Mouse (Mus musculus): ENCODE measurements at regions not wholly inside any gene's neighbourhood (a gene's known extent, or its start where the extent isn't known, plus 50 kb on each side); places are given as distances from the start of the nearest gene placed in this dataset.

DNA sequence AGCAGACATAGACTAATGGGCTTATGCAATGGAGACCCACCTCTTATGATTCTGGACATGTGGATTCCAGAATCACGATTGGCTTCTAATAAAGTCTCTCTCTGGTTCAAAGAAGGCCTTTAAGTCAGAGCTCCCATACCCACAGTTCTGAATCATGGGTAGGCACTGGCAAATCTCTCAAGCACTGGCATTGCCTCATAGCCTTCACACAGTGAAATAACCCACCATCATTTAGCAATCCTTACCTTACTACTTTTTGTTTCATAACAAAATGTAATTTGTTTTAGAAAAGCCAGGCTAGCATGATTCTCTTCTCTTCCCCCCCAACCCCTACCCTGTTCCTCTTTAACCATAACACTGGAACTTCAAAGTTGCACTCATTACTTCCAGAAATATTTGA, 236.3 kb upstream of the Trib2 start:
- 47% methylated on average over 1 of the region's 1 CpGs for whole genome bisulfite sequencing
- Histone ChIP-seq H3K27me3 (ENCODE audit: control insufficient read depth, insufficient read depth, low read length) (no peaks in the 10 kb centered on the region), H3K4me3 (ENCODE audit: control insufficient read depth in 1 of 2, insufficient read depth in 1 of 2, low read depth in 1 of 2, low read length in 2 of 2) (no peak overlapping the region), H3K27ac (replicated peaks in 1 of 2; ENCODE audit: control insufficient read depth in 1 of 2, insufficient read depth in 1 of 2, low read depth in 2 of 2, low read length in 2 of 2) (no peak overlapping the region), H3K4me2 (ENCODE audit: low read length) (no peak overlapping the region), H3K4me1 (ENCODE audit: control insufficient read depth in 2 of 2, insufficient read depth in 2 of 2, low read length in 2 of 2) (0 out of 4 replicates have a peak, but pooled peaks cover 0 to 4% of the 10 kb centered on the region in 2 experiments), H3K9ac (ENCODE audit: low read length) (no peak overlapping the region), H3K9me3 (ENCODE audit: control insufficient read depth, low read length) (no peaks in the 10 kb centered on the region), H3K36me3 (ENCODE audit: control insufficient read depth, insufficient read depth, low read length) (no peaks in the 10 kb centered on the region)
- ATAC-seq (ENCODE audit: insufficient number of reproducible peaks, insufficient read depth, low FRiP score, low read depth) = no peak

DNA sequence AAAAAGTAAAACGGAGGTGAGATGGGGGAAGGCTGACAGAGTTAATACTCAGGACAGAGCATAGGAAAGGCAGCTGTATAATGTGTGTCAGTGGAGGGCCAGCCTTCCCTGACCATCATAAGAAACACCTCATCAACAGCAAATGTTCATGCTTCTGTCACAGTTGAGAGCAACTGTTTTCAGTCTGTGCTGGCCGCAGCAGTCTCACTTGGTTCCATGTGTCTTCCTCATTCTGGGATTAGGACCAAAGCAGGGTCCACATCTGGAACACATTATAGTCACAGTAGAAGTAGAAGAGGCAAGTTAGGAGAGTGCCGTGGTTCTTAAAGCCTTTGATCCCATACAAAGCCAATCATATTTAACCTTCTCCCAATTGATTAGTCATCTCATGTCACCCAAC, 235.6 kb upstream of the Trib2 start:
- no peak overlapping the region for H3K4me2 ChIP-seq (ENCODE audit: low read length)
- no peaks in the 10 kb centered on the region for H3K36me3 ChIP-seq (ENCODE audit: control insufficient read depth, insufficient read depth, low read length)
- H3K27ac ChIP-seq (replicated peaks in 1 of 2; ENCODE audit: control insufficient read depth in 1 of 2, insufficient read depth in 1 of 2, low read depth in 2 of 2, low read length in 2 of 2) = no peak overlapping the region
- ATAC-seq (ENCODE audit: insufficient number of reproducible peaks, insufficient read depth, low FRiP score, low read depth) = no peak
- no peaks in the 10 kb centered on the region for H3K9me3 ChIP-seq (ENCODE audit: control insufficient read depth, low read length)
- 89% methylated on average over 3 of the region's 3 CpGs for WGBS
- no peaks in the 10 kb centered on the region for H3K27me3 ChIP-seq (ENCODE audit: control insufficient read depth, insufficient read depth, low read length)
- no peak overlapping the region for H3K4me3 ChIP-seq (ENCODE audit: control insufficient read depth in 1 of 2, insufficient read depth in 1 of 2, low read depth in 1 of 2, low read length in 2 of 2)
- H3K9ac ChIP-seq (ENCODE audit: low read length) = no peak overlapping the region
- 0 out of 4 replicates have a peak, but pooled peaks cover 0 to 4% of the 10 kb centered on the region in 2 experiments for H3K4me1 ChIP-seq (ENCODE audit: control insufficient read depth in 2 of 2, insufficient read depth in 2 of 2, low read length in 2 of 2)

DNA sequence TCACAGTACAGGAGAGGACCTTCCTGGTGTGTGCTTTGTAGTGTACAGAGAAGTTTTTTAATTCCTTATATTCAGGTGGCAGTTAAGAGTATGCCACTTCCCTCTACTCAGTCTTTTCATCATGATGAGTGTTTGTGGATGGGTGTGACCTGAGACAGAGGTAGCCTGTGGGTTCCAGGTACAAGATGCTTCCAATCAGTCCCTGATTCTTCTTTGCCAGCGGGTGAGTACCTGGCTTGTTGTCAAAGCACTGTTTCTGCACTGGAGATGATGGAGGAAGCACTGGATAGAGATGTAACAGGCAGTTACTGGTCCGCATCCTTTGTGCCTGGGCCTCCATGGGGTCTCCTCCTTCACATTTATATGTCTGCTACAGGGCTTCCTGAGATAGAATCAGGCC, 234.7 kb upstream of the Trib2 start:
- no peak overlapping the region for H3K27ac ChIP-seq (replicated peaks in 1 of 2; ENCODE audit: control insufficient read depth in 1 of 2, insufficient read depth in 1 of 2, low read depth in 2 of 2, low read length in 2 of 2)
- H3K4me1 ChIP-seq (ENCODE audit: control insufficient read depth in 2 of 2, insufficient read depth in 2 of 2, low read length in 2 of 2) = peaks cover 0 to 4% of the 10 kb centered on the region in 2 experiments; a peak in 1 of 4 replicates
- H3K9me3 ChIP-seq (ENCODE audit: control insufficient read depth, low read length) = no peaks in the 10 kb centered on the region
- no peaks in the 10 kb centered on the region for H3K36me3 ChIP-seq (ENCODE audit: control insufficient read depth, insufficient read depth, low read length)
- WGBS = 85% methylated on average over 2 of the region's 2 CpGs
- no peaks in the 10 kb centered on the region for H3K27me3 ChIP-seq (ENCODE audit: control insufficient read depth, insufficient read depth, low read length)
- no peak for ATAC-seq (ENCODE audit: insufficient number of reproducible peaks, insufficient read depth, low FRiP score, low read depth)
- H3K9ac ChIP-seq (ENCODE audit: low read length) = no peak overlapping the region
- no peak overlapping the region for H3K4me3 ChIP-seq (ENCODE audit: control insufficient read depth in 1 of 2, insufficient read depth in 1 of 2, low read depth in 1 of 2, low read length in 2 of 2)
- no peak overlapping the region for H3K4me2 ChIP-seq (ENCODE audit: low read length)

DNA sequence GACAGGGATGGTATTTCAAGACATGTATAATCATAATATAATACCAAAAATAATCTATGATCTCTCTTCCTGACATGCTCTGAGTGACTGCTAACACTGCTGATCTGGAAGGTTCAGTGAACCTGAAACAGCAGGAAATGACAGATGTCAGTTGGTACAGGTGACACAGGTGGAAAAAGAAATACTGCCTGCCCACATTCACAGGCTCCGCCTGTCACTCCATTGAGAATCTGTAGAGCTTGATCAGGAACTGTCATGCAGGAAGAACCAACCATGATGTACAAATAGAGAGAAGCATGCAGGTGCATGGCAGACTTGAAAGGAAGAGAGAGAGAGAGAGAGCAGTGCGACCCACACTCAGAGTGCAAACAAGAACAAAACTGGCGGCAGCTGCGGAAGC, 232.8 kb upstream of the Trib2 start:
- Histone ChIP-seq H3K4me3 (ENCODE audit: control insufficient read depth in 1 of 2, insufficient read depth in 1 of 2, low read depth in 1 of 2, low read length in 2 of 2) (no peak overlapping the region), H3K4me2 (ENCODE audit: low read length) (no peak overlapping the region), H3K4me1 (ENCODE audit: control insufficient read depth in 2 of 2, insufficient read depth in 2 of 2, low read length in 2 of 2) (peaks cover 0 to 9% of the 10 kb centered on the region in 2 experiments; a peak in 1 of 4 replicates), H3K36me3 (ENCODE audit: control insufficient read depth, insufficient read depth, low read length) (no peaks in the 10 kb centered on the region), H3K9ac (ENCODE audit: low read length) (no peak overlapping the region), H3K27me3 (ENCODE audit: control insufficient read depth, insufficient read depth, low read length) (no peaks in the 10 kb centered on the region), H3K9me3 (ENCODE audit: control insufficient read depth, low read length) (no peaks in the 10 kb centered on the region), H3K27ac (replicated peaks in 1 of 2; ENCODE audit: control insufficient read depth in 1 of 2, insufficient read depth in 1 of 2, low read depth in 2 of 2, low read length in 2 of 2) (no peak overlapping the region)
- WGBS = 80% methylated on average over 4 of the region's 4 CpGs
- no peak for ATAC-seq (ENCODE audit: insufficient number of reproducible peaks, insufficient read depth, low FRiP score, low read depth)

DNA sequence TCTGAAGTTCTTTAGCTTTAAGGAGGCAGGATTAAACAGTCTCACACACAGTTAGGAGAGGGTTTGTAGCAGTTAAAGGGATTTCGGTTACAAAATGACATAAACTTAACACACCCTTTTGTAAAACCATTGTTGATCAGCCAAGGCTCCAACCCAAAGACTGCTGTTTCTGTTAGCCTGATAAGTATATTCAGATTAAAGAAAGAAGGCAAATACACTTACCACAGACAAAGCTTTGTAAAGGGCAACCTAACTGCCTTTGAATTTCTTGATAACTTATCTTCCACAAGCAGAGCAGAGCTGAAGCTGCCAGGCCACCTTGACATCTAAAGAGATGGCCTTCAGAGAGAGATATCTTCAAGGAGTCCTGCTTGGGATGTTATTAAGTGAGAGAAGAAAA, 229.9 kb upstream of the Trib2 start:
- Histone ChIP-seq H3K9me3 (ENCODE audit: control insufficient read depth, low read length) (no peaks in the 10 kb centered on the region), H3K4me2 (ENCODE audit: low read length) (no peak overlapping the region), H3K36me3 (ENCODE audit: control insufficient read depth, insufficient read depth, low read length) (no peaks in the 10 kb centered on the region), H3K4me3 (ENCODE audit: control insufficient read depth in 1 of 2, insufficient read depth in 1 of 2, low read depth in 1 of 2, low read length in 2 of 2) (no peak overlapping the region), H3K27ac (replicated peaks in 1 of 2; ENCODE audit: control insufficient read depth in 1 of 2, insufficient read depth in 1 of 2, low read depth in 2 of 2, low read length in 2 of 2) (no peak overlapping the region), H3K9ac (ENCODE audit: low read length) (no peak overlapping the region), H3K4me1 (ENCODE audit: control insufficient read depth in 2 of 2, insufficient read depth in 2 of 2, low read length in 2 of 2) (peaks cover 0 to 9% of the 10 kb centered on the region in 2 experiments; a peak in 1 of 4 replicates), H3K27me3 (ENCODE audit: control insufficient read depth, insufficient read depth, low read length) (no peaks in the 10 kb centered on the region)
- 49% methylated on average over 1 of the region's 1 CpGs for WGBS
- no peak for ATAC-seq (ENCODE audit: insufficient number of reproducible peaks, insufficient read depth, low FRiP score, low read depth)

DNA sequence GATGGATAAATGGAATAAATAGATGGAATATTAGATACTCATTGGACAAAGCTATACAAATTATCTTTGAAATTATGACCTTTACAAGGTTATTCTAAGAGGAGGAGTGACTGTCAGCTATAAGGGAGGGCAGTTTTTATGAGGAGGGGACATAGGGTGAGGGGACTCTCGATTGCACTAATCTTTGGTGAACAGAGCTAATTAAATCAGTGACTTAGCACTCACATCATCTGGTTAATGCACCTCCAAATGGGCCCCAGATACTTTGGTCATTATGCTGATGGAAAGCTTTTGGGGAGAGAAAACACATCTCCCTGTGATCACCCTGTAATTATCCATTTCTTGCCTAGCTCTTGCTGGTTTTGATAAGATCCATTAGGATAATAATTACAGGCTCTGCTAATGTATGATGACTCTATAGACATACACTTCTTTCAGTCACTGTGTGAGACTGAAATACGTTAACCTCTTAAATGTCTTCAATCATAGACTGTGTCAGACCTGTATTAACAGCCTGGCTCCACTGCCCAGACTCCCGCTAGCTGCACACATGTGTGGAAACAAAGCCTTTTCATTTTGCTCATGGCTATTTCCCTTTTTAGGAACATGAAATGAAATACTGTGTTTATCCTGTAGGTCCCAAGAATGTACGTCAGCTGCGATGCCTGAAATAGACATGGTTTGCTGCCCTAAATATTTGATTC, 229.2 kb upstream of the Trib2 start:
- Histone ChIP-seq H3K4me3 (ENCODE audit: control insufficient read depth in 1 of 2, insufficient read depth in 1 of 2, low read depth in 1 of 2, low read length in 2 of 2) (no peak overlapping the region), H3K4me1 (ENCODE audit: control insufficient read depth in 2 of 2, insufficient read depth in 2 of 2, low read length in 2 of 2) (peaks cover 0 to 9% of the 10 kb centered on the region in 2 experiments; a peak in 1 of 4 replicates), H3K9me3 (ENCODE audit: control insufficient read depth, low read length) (no peaks in the 10 kb centered on the region), H3K27ac (replicated peaks in 1 of 2; ENCODE audit: control insufficient read depth in 1 of 2, insufficient read depth in 1 of 2, low read depth in 2 of 2, low read length in 2 of 2) (no peak overlapping the region), H3K36me3 (ENCODE audit: control insufficient read depth, insufficient read depth, low read length) (no peaks in the 10 kb centered on the region), H3K9ac (ENCODE audit: low read length) (no peak overlapping the region), H3K27me3 (ENCODE audit: control insufficient read depth, insufficient read depth, low read length) (no peaks in the 10 kb centered on the region), H3K4me2 (ENCODE audit: low read length) (no peak overlapping the region)
- 66% methylated on average over 5 of the region's 5 CpGs for WGBS
- no peak for ATAC-seq (ENCODE audit: insufficient number of reproducible peaks, insufficient read depth, low FRiP score, low read depth)

DNA sequence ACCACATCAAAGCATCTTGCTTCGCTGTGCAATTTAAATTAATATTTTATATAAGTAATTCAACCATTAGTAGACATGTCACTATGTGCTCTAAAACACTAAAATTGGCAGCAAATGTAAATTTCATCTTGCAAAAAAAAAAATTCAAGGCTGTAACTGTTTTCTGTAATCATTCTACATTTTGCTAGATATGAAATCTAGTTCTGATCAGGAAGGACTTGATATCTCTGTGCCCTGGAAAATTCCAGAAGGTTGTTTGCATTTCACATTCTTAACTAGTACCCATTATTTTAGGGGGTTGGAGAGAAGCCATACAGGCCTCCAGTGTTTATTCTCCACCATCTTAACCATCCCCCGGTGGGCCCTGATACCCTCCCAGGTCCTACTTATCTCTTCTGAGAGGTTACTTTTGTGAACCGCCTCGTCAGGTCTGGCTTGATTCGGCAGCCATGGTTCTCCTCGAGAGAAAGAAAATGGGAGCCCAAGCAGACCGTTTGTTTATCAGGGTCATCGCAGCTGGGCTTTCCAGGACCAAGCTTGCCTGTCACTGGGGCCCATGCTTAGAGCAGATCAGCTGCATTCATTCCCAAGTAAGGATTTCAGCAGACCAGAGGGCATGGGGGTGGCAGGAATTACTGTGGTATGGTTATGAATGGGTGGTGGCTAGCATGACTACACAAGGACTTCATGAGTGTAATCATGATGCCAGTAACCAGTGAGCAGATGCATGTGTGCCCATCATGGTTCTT, 226.9 kb upstream of the Trib2 start:
- H3K36me3 ChIP-seq (ENCODE audit: control insufficient read depth, insufficient read depth, low read length) = no peaks in the 10 kb centered on the region
- H3K4me3 ChIP-seq (ENCODE audit: control insufficient read depth in 1 of 2, insufficient read depth in 1 of 2, low read depth in 1 of 2, low read length in 2 of 2) = no peak overlapping the region
- no peak overlapping the region for H3K9ac ChIP-seq (ENCODE audit: low read length)
- no peak overlapping the region for H3K4me2 ChIP-seq (ENCODE audit: low read length)
- no peaks in the 10 kb centered on the region for H3K9me3 ChIP-seq (ENCODE audit: control insufficient read depth, low read length)
- no peak overlapping the region for H3K27ac ChIP-seq (replicated peaks in 1 of 2; ENCODE audit: control insufficient read depth in 1 of 2, insufficient read depth in 1 of 2, low read depth in 2 of 2, low read length in 2 of 2)
- H3K27me3 ChIP-seq (ENCODE audit: control insufficient read depth, insufficient read depth, low read length) = no peaks in the 10 kb centered on the region
- WGBS = 64% methylated on average over 8 of the region's 8 CpGs
- no peak for ATAC-seq (ENCODE audit: insufficient number of reproducible peaks, insufficient read depth, low FRiP score, low read depth)
- H3K4me1 ChIP-seq (ENCODE audit: control insufficient read depth in 2 of 2, insufficient read depth in 2 of 2, low read length in 2 of 2) = peaks cover 0 to 9% of the 10 kb centered on the region in 2 experiments; a peak in 1 of 4 replicates
